Mouse (Mus musculus): ENCODE measurements around the gene Ccm2l. TPM values are rescaled to one million over a fixed set of nuclear protein-coding genes. Genes with fewer than 3 reads are reported as not detected.

Gene Ccm2l
- polyA plus RNA-seq, 1 experiment: not detected

DNA sequence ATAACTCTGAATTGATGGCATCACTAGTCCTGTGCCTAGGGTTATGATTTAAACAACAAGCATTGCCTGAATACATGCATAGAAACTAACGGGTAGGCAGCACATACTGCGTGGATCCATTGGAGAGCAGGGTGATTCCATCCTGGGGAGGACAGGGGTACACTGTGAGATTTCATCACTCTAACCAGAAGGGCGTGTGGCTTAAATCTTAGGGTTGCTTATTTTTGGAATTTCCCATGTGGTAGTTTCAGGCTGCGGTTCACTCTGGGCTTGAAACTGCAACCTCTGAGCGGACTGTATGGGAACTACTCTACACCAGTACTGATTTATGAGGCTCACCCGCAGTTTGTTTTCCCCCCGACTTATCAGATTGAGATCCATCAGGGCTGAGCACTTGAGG is 45.5 kb downstream of the Ccm2l start:
- peaks cover 26% of the 10 kb centered on the region for H3K4me1 ChIP-seq
- no peaks in the 10 kb centered on the region for H3K9me3 ChIP-seq
- TF ChIP-seq FLI1 (IDR thresholded peaks at IDR 0.05; ENCODE audit: low read length): no peak
- no peak for TF ChIP-seq GATA1 (IDR thresholded peaks at IDR 0.05; ENCODE audit: borderline replicate concordance, low read length)
- H3K36me3 ChIP-seq (replicated peaks; ENCODE audit: low read length): no peaks in the 10 kb centered on the region
- peak overlapping the region; percentile 44 for H3K4me3 ChIP-seq (replicated peaks)
- H3K27me3 ChIP-seq (replicated peaks): peaks cover 82% of the 10 kb centered on the region

DNA sequence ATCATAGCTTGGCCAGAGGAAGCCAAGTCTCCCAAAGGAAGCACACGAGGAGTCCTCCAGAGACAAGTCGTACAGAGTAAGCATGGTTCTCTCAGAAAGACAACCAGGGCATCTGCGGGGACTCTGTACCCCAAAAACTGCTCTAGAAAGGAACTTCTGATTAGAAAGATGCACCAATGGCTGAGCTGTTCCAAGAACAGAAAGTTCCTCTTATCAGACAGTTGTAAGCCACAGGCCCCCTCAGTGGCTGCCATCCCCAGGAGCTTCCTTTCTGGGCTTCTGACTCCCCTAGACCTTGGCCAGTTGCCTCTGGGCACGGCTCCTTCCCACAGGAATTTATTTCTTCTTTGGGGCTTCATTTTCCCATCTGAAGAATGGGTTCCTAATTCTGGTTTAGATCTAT is 49.9 kb downstream of the Ccm2l start:
- H3K4me3 ChIP-seq (replicated peaks): no peak overlapping the region
- H3K4me1 ChIP-seq: peaks cover 22% of the 10 kb centered on the region
- H3K36me3 ChIP-seq (replicated peaks; ENCODE audit: low read length): no peaks in the 10 kb centered on the region
- peaks cover 43% of the 10 kb centered on the region for H3K27me3 ChIP-seq (replicated peaks)
- TF ChIP-seq FLI1 (IDR thresholded peaks at IDR 0.05; ENCODE audit: low read length): no peak
- TF ChIP-seq GATA1 (IDR thresholded peaks at IDR 0.05; ENCODE audit: borderline replicate concordance, low read length): no peak
- H3K9me3 ChIP-seq: no peaks in the 10 kb centered on the region

- Histone ChIP-seq H3K4me1 (peaks cover 27% of the 10 kb centered on the region), H3K4me3 (replicated peaks) (peak overlapping the region; percentile 62), H3K36me3 (replicated peaks; ENCODE audit: low read length) (no peaks in the 10 kb centered on the region), H3K9me3 (no peaks in the 10 kb centered on the region), H3K27me3 (replicated peaks) (peaks cover 39% of the 10 kb centered on the region)
- TF ChIP-seq GATA1 (IDR thresholded peaks at IDR 0.05; ENCODE audit: borderline replicate concordance, low read length) (no peak), FLI1 (IDR thresholded peaks at IDR 0.05; ENCODE audit: low read length) (no peak)
Observed at GRCm38 (mm10) chr2:153117051-153117486, 51.3 kb downstream of the Ccm2l start.

DNA sequence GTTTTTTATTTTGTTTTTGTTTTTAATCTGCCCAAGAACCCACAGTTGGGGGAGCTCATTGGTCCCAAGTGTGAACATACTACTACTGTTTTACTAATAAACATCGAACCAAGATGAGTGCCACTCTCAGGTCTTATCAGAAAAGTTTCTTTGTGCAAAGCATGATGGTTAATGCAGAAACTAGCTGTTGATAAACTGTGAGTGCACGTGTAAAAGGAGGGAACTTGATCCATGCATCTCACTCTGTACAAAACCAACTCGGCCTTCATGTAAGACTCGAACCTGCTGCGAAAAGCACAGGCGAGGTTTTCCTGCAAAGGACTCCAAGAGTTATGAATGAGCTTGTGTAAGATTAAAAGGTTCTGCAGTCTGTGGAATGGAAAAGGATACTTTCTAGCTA is 53.7 kb downstream of the Ccm2l start:
- Histone ChIP-seq H3K36me3 (replicated peaks; ENCODE audit: low read length) (peaks cover 3% of the 10 kb centered on the region), H3K4me1 (peaks cover 27% of the 10 kb centered on the region), H3K27me3 (replicated peaks) (peaks cover 39% of the 10 kb centered on the region), H3K4me3 (replicated peaks) (no peak overlapping the region), H3K9me3 (peaks cover 5% of the 10 kb centered on the region)
- TF ChIP-seq GATA1 (IDR thresholded peaks at IDR 0.05; ENCODE audit: borderline replicate concordance, low read length) (no peak), FLI1 (IDR thresholded peaks at IDR 0.05; ENCODE audit: low read length) (no peak)

DNA sequence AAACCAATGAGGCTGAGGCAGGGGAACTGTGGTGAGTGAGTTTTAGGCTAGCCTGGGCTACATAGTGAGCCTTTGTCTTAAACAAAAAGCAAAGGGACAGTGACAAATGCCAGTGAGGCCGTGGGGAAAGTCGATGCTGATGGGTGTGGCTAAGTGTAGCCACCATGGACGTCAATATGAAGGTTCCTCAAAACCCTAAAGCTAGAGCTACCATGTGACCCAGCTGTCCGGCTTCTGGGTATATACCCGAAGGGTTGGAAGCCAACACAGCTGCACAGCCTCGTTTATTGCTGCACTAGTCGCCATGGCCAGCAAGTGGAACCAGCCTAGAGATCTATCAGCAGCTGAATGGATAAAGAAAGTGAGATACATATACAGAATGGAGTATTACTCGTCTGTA is 54.4 kb downstream of the Ccm2l start:
- Histone ChIP-seq H3K4me1 (peaks cover 24% of the 10 kb centered on the region), H3K4me3 (replicated peaks) (no peak overlapping the region), H3K36me3 (replicated peaks; ENCODE audit: low read length) (peaks cover 3% of the 10 kb centered on the region), H3K27me3 (replicated peaks) (peaks cover 39% of the 10 kb centered on the region), H3K9me3 (peaks cover 10% of the 10 kb centered on the region)
- TF ChIP-seq FLI1 (IDR thresholded peaks at IDR 0.05; ENCODE audit: low read length): no peak
- no peak for TF ChIP-seq GATA1 (IDR thresholded peaks at IDR 0.05; ENCODE audit: borderline replicate concordance, low read length)

DNA sequence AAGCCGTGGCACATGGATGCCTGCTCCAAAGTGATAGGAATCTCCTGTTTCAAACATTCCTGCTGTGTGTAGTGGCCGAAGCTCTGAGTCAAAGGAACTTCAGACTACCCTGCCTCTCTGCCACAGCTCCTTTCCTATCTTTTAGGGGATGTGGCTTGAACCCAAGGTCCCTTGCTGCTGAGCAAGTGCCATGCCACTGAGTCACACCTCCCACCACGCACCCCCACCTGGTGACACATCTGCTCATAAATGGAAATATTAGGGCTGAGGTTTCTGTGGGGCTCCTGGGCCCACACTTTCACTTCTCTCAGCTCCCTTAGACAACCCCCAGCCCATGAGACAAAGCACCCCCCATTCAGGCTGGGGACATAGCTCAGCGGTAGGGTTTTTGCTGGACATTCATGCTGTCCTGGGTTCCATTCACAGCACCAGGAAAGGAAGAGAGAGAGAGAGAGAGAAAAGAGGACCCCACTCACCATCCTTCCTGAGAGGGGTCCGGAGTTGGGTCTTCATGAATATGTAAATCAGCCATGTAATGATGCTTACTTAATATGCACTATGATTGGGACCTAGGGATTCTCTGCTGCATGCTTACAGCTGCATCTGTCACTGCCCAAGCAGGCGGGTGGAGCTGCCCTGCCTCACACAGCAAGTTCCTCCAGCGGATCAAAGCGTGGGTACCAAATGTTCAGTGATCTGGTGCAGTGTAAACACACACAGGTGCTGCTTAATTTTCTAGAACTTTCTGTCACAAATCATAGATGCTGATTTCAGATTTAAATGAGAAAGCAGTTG is 56.3 kb downstream of the Ccm2l start:
- peaks cover 3% of the 10 kb centered on the region for H3K36me3 ChIP-seq (replicated peaks; ENCODE audit: low read length)
- peaks cover 7% of the 10 kb centered on the region for H3K4me1 ChIP-seq
- no peak overlapping the region for H3K4me3 ChIP-seq (replicated peaks)
- peaks cover 53% of the 10 kb centered on the region for H3K27me3 ChIP-seq (replicated peaks)
- peaks cover 10% of the 10 kb centered on the region for H3K9me3 ChIP-seq
- TF ChIP-seq FLI1 (IDR thresholded peaks at IDR 0.05; ENCODE audit: low read length): no peak
- TF ChIP-seq GATA1 (IDR thresholded peaks at IDR 0.05; ENCODE audit: borderline replicate concordance, low read length): no peak

- Histone ChIP-seq H3K4me3 (replicated peaks) (no peak overlapping the region), H3K27me3 (replicated peaks) (peaks cover 60% of the 10 kb centered on the region)
- TF ChIP-seq GATA1 (IDR thresholded peaks at IDR 0.05; ENCODE audit: borderline replicate concordance, low read length) (no peak), FLI1 (IDR thresholded peaks at IDR 0.05; ENCODE audit: low read length) (no peak)
Observed at GRCm38 (mm10) chr2:153122701-153123100, 56.9 kb downstream of the Ccm2l start.

DNA sequence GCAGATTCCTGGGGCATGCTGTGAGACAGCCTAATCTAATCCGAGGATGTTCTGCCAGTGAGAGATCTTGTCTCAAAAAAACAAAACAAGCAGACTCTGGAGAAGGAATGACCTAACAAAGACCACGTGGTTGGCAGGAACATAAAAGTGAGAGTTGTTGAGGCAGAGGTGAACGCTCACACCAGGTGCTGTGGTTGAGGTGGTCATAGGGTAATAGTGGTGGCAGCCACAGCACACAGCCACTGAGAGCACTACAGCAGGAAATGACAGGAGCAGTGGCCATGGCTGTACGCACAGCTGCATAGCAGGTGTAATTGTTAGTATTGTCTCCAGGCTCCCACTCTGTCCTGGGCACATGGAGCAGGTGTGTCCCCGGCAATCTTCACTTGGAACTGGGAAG is 60.1 kb downstream of the Ccm2l start:
- Histone ChIP-seq H3K9me3 (peaks cover 10% of the 10 kb centered on the region), H3K27me3 (replicated peaks) (peaks cover 79% of the 10 kb centered on the region), H3K4me1 (peaks cover 4% of the 10 kb centered on the region; the same call in 1 of the 2 replicates), H3K36me3 (replicated peaks; ENCODE audit: low read length) (peaks cover 3% of the 10 kb centered on the region), H3K4me3 (replicated peaks) (peak overlapping the region; percentile 50)
- TF ChIP-seq FLI1 (IDR thresholded peaks at IDR 0.05; ENCODE audit: low read length) (no peak), GATA1 (IDR thresholded peaks at IDR 0.05; ENCODE audit: borderline replicate concordance, low read length) (no peak)

More at GRCm38 (mm10) chr2:153122701-153123100, 56.9 kb downstream of the Ccm2l start:
- Histone ChIP-seq H3K36me3 (replicated peaks; ENCODE audit: low read length) (peaks cover 3% of the 10 kb centered on the region), H3K9me3 (peaks cover 10% of the 10 kb centered on the region), H3K4me1 (peaks cover 4% of the 10 kb centered on the region; the same call in 1 of the 2 replicates)

DNA sequence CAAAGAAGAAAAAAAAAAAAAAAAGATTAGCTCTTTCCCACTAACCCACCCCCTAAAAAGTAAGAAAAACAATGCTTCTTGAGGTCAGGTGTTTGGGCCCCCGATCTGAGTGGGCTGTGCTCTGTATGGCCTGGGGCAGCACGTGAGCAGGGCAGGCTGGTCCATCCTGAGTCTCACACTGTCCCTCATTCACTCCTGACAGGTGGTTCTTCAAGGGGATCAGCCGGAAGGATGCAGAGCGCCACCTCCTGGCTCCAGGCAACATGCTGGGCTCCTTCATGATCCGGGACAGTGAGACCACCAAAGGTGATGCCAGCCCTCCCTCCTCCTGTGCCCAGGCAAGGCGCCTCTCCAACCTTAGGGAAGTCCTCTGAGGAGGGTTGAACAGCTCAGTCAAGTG is 65.3 kb downstream of the Ccm2l start:
- Histone ChIP-seq H3K27me3 (replicated peaks) (peaks cover 86% of the 10 kb centered on the region), H3K36me3 (replicated peaks; ENCODE audit: low read length) (no peaks in the 10 kb centered on the region), H3K4me3 (replicated peaks) (no peak overlapping the region), H3K9me3 (no peaks in the 10 kb centered on the region), H3K4me1 (peaks cover 4% of the 10 kb centered on the region; the same call in 1 of the 2 replicates)
- TF ChIP-seq FLI1 (IDR thresholded peaks at IDR 0.05; ENCODE audit: low read length) (no peak), GATA1 (IDR thresholded peaks at IDR 0.05; ENCODE audit: borderline replicate concordance, low read length) (no peak)

Other genes starting within 250 kb of the Ccm2l start
- gene Bcl2l1, start 234.2 kb upstream of the Ccm2l start, polyA plus RNA-seq (2012; ENCODE audit: insufficient read depth, low replicate concordance): 498 and 1,222 TPM in 2 replicates
- 1.1 and 10.4 TPM in 2 replicates for gene Tpx2, start 218.0 kb upstream of the Ccm2l start, polyA plus RNA-seq (2012; ENCODE audit: insufficient read depth, low replicate concordance)
- gene Mylk2, start 154.6 kb upstream of the Ccm2l start, polyA plus RNA-seq (2012; ENCODE audit: insufficient read depth, low replicate concordance): 0.15 TPM in 1 of 2 replicates, not detected in the other
- gene Foxs1, start 132.7 kb upstream of the Ccm2l start, polyA plus RNA-seq (2012; ENCODE audit: insufficient read depth, low replicate concordance): 3.2 and 4.6 TPM in 2 replicates
- 1.0 TPM in 1 of 2 replicates, not detected in the other for gene Dusp15, start 114.3 kb upstream of the Ccm2l start, polyA plus RNA-seq (2012; ENCODE audit: insufficient read depth, low replicate concordance)
- 0.22 TPM in 1 of 2 replicates, not detected in the other for gene Ttll9, start 103.5 kb upstream of the Ccm2l start, polyA plus RNA-seq (2012; ENCODE audit: insufficient read depth, low replicate concordance)
- gene Pdrg1, start 50.5 kb upstream of the Ccm2l start, polyA plus RNA-seq (2012; ENCODE audit: insufficient read depth, low replicate concordance): 9.7 and 47.3 TPM in 2 replicates
- gene Xkr7, start 34.1 kb upstream of the Ccm2l start, polyA plus RNA-seq (2012; ENCODE audit: insufficient read depth, low replicate concordance): not detected in 2 replicates
- gene Hck, start 42.5 kb downstream of the Ccm2l start, polyA plus RNA-seq (2012; ENCODE audit: insufficient read depth, low replicate concordance): 1.9 and 8.1 TPM in 2 replicates
- gene Tm9sf4, start 95.3 kb downstream of the Ccm2l start, polyA plus RNA-seq (2012; ENCODE audit: insufficient read depth, low replicate concordance): 23.8 and 32.4 TPM in 2 replicates
- 3.3 and 3.6 TPM in 2 replicates for gene Tspyl3, start 159.5 kb downstream of the Ccm2l start, polyA plus RNA-seq (2012; ENCODE audit: insufficient read depth, low replicate concordance)
- 5.7 and 6.8 TPM in 2 replicates for gene Plagl2, start 175.5 kb downstream of the Ccm2l start, polyA plus RNA-seq (2012; ENCODE audit: insufficient read depth, low replicate concordance)
- 2.1 and 3.0 TPM in 2 replicates for gene Pofut1, start 175.6 kb downstream of the Ccm2l start, polyA plus RNA-seq (2012; ENCODE audit: insufficient read depth, low replicate concordance)
- 0.89 TPM in 1 of 2 replicates, not detected in the other for gene Kif3b, start 225.5 kb downstream of the Ccm2l start, polyA plus RNA-seq (2012; ENCODE audit: insufficient read depth, low replicate concordance)